Mouse (Mus musculus) MEL (cell line): ENCODE measurements around the gene Col9a1. TPM values are rescaled to one million over a fixed set of nuclear protein-coding genes. Genes with fewer than 3 reads are reported as not detected.

Experiments used
- DNase-seq: peaks from one replicate; pipeline ENCODE4 v3.0.0; 2011; ENCODE audit warnings: low read depth, low spot score
- H3K27ac ChIP-seq: 2 replicates; pipeline ENCODE4 v1.5.1; 2012; ENCODE audit warnings: low read depth, mild to moderate bottlenecking, control low read depth, low read length, moderate library complexity; ENCODE audit not compliant: control insufficient read depth
- H3K27me3 ChIP-seq, 2 experiments: fragments of 150-350 bp in 1 of 2; sonication (generic) in 1 of 2; 2 replicates each; pipeline ENCODE4 v1.6.1; 2012; ENCODE audit warnings: low read length in 2 of 2, mild to moderate bottlenecking in 2 of 2, improper control_type of control experiment in 1 of 2, moderate library complexity in 1 of 2; ENCODE audit not compliant: insufficient read depth in 2 of 2, control insufficient read depth in 1 of 2
- H3K36me3 ChIP-seq, 2 experiments: 2 replicates each; pipeline ENCODE4 v1.6.1; 2012 to 2014; ENCODE audit warnings: low read length in 2 of 2, improper control_type of control experiment in 1 of 2, inconsistent platforms in 1 of 2, mild to moderate bottlenecking in 1 of 2; ENCODE audit not compliant: insufficient read depth in 2 of 2, control insufficient read depth in 1 of 2
- H3K4me1 ChIP-seq, 2 experiments: fragments of 150-350 bp in 1 of 2; sonication (generic) in 1 of 2; 2 replicates each; pipeline ENCODE4 v1.6.1; 2012; ENCODE audit warnings: low read length in 2 of 2, improper control_type of control experiment in 1 of 2, mild to moderate bottlenecking in 1 of 2; ENCODE audit not compliant: insufficient read depth in 2 of 2, control insufficient read depth in 1 of 2
- H3K4me3 ChIP-seq, 2 experiments: fragments of 150-350 bp in 1 of 2; sonication (generic) in 1 of 2; 2 replicates each; pipeline ENCODE4 v1.5.1; 2012; ENCODE audit warnings: low read depth in 2 of 2, low read length in 2 of 2, mild to moderate bottlenecking in 2 of 2, moderate library complexity in 2 of 2, control low read depth in 1 of 2, improper control_type of control experiment in 1 of 2; ENCODE audit not compliant: control insufficient read depth in 1 of 2, insufficient read depth in 1 of 2
- H3K79me2 ChIP-seq: 2 replicates; pipeline ENCODE4 v1.6.1; 2012; ENCODE audit warnings: mild to moderate bottlenecking, low read length, moderate library complexity; ENCODE audit not compliant: control insufficient read depth, poor library complexity, insufficient read depth
- H3K9ac ChIP-seq: 2 replicates; pipeline ENCODE4 v1.6.1; 2012; ENCODE audit warnings: low read depth, mild to moderate bottlenecking, control low read depth, low read length, moderate library complexity; ENCODE audit not compliant: control insufficient read depth, poor library complexity, severe bottlenecking
- H3K9me3 ChIP-seq: fragments of 150-350 bp; sonication (generic); replicated peaks from 2 replicates; pipeline ENCODE4 v1.6.1; 2012; ENCODE audit warnings: mild to moderate bottlenecking, low read length, improper control_type of control experiment, moderate library complexity; ENCODE audit not compliant: insufficient read depth
- BHLHE40 ChIP-seq: IDR thresholded peaks from 2 replicates; pipeline ENCODE4 v1.6.1; 2012; ENCODE audit warnings: low read depth, mild to moderate bottlenecking, inconsistent platforms, low read length, improper control_type of control experiment, borderline replicate concordance
- ELF1 ChIP-seq: IDR thresholded peaks from 2 replicates; pipeline ENCODE4 v1.6.1; 2014; ENCODE audit warnings: low read depth, mild to moderate bottlenecking, inconsistent platforms, low read length, improper control_type of control experiment, moderate library complexity
- ETS1 ChIP-seq: IDR thresholded peaks from 2 replicates; pipeline ENCODE4 v1.6.1; 2012; ENCODE audit warnings: low read depth, mild to moderate bottlenecking, inconsistent platforms, low read length, improper control_type of control experiment, moderate library complexity
- GABPA ChIP-seq: IDR thresholded peaks from 2 replicates; pipeline ENCODE4 v1.6.1; 2012; ENCODE audit warnings: low read depth, mild to moderate bottlenecking, inconsistent platforms, low read length, improper control_type of control experiment, moderate library complexity
- HCFC1 ChIP-seq: IDR thresholded peaks from 2 replicates; pipeline ENCODE4 v1.6.1; 2012; ENCODE audit warnings: low read depth, mild to moderate bottlenecking, inconsistent platforms, low read length, improper control_type of control experiment, moderate library complexity
- KAT2A ChIP-seq: conservative IDR thresholded peaks from 2 replicates; pipeline ENCODE4 v1.6.1; 2012; ENCODE audit warnings: low read depth, low read length, improper control_type of control experiment, inconsistent platforms
- MAFK ChIP-seq: IDR thresholded peaks from 2 replicates; pipeline ENCODE4 v1.6.1; 2011; ENCODE audit warnings: low read depth, mild to moderate bottlenecking, low read length, improper control_type of control experiment, borderline replicate concordance
- MAZ ChIP-seq: IDR thresholded peaks from 2 replicates; pipeline ENCODE4 v1.6.1; 2012; ENCODE audit warnings: low read depth, mild to moderate bottlenecking, inconsistent platforms, low read length, improper control_type of control experiment
- MEF2A ChIP-seq: IDR thresholded peaks from 2 replicates; pipeline ENCODE4 v1.6.1; 2014; ENCODE audit warnings: low read depth, mild to moderate bottlenecking, inconsistent platforms, low read length, improper control_type of control experiment; ENCODE audit not compliant: poor library complexity, insufficient replicate concordance, severe bottlenecking; ENCODE audit errors: extremely low read depth
- MXI1 ChIP-seq: IDR thresholded peaks from 2 replicates; pipeline ENCODE4 v1.6.1; 2011; ENCODE audit warnings: mild to moderate bottlenecking, low read depth, low read length, improper control_type of control experiment
- POLR2AphosphoS2 ChIP-seq: IDR thresholded peaks from 2 replicates; pipeline ENCODE4 v1.6.1; 2011; ENCODE audit warnings: low read length, improper control_type of control experiment
- POLR2AphosphoS5 ChIP-seq: IDR thresholded peaks from 2 replicates; pipeline ENCODE4 v1.6.1; 2012; ENCODE audit warnings: low read depth, borderline replicate concordance, mild to moderate bottlenecking, inconsistent platforms, low read length, moderate library complexity, mixed read lengths
- RAD21 ChIP-seq: IDR thresholded peaks from 2 replicates; pipeline ENCODE4 v1.6.1; 2011; ENCODE audit warnings: mild to moderate bottlenecking, low read depth, low read length, improper control_type of control experiment
- SMC3 ChIP-seq: IDR thresholded peaks from 2 replicates; pipeline ENCODE4 v1.6.1; 2011; ENCODE audit warnings: low read depth, low read length, improper control_type of control experiment
- TAL1 ChIP-seq: IDR thresholded peaks from 2 replicates; pipeline ENCODE4 v1.6.1; 2012; ENCODE audit warnings: mild to moderate bottlenecking, inconsistent platforms, low read length, moderate library complexity, mixed read lengths
- TBP ChIP-seq: IDR thresholded peaks from 2 replicates; pipeline ENCODE4 v1.8.0; 2011; ENCODE audit warnings: low read depth, low read length, improper control_type of control experiment
- TCF12 ChIP-seq: IDR thresholded peaks from 2 replicates; pipeline ENCODE4 v1.6.1; 2014; ENCODE audit warnings: low read depth, mild to moderate bottlenecking, inconsistent platforms, low read length, improper control_type of control experiment, moderate library complexity
- USF1 ChIP-seq: IDR thresholded peaks from 2 replicates; pipeline ENCODE4 v1.6.1; 2014; ENCODE audit warnings: low read depth, mild to moderate bottlenecking, inconsistent platforms, low read length, improper control_type of control experiment, moderate library complexity
- ZKSCAN1 ChIP-seq: IDR thresholded peaks from 2 replicates; pipeline ENCODE4 v1.6.1; 2012; ENCODE audit warnings: low read depth, mild to moderate bottlenecking, inconsistent platforms, low read length, improper control_type of control experiment, moderate library complexity
- polyA plus RNA-seq, 2 experiments: library from polyadenylated mRNA; stranded (reverse) in 1 of 2; unstranded in 1 of 2; fragments of >175 nt in 1 of 2; fragments of >200 nt in 1 of 2; gene quantifications; 2 replicates each; pipeline versions ENCODE4 v1.2.1 to v1.2.4; 2012; ENCODE audit warnings: low replicate concordance in 2 of 2, low read depth in 1 of 2; ENCODE audit not compliant: insufficient read length in 2 of 2, insufficient read depth in 1 of 2, missing spikeins in 1 of 2
- total RNA-seq: library from RNA; depleted of rRNA; stranded (reverse); fragments of 300-350 nt; gene quantifications from 2 replicates; pipeline ENCODE4 v1.2.3, GENCODE M21; 2012

The Col9a1 gene
- total and polyA plus RNA-seq, 3 experiments = not detected

DNA sequence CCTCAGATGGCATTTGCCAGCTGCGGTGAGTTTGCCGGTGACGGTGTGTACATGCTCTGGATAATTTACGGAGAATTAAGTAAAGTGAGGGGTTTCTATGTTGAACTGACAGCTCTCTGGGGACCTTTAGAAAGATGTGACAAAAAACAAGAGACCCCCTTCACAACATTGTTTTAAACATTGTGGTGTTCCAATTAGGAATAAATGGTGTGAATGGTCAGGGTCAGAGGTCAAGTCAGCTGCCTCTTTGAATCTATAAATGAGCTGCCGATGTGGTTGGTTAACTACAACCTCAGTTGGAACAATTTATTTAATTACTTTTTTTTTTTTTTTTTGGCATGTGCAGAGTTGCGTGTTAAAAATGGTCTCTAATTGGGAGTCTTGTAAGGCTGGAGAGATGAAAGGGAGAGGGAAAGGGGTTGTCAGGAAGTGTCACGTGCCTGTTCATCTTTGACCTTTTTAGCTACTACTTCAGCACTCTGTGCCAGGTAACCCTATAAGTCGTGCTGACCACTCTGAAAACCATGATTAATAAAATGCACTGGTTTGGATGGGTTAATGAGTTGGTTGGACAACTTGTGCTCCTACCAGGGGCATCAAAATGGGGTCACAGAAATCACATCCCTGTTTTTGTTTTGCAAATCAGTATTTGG is 62.8 kb downstream of the Col9a1 start:
- no peaks in the 10 kb centered on the region for H3K36me3 ChIP-seq
- DNase-seq = no peak
- no peak overlapping the region for H3K4me3 ChIP-seq
- no peaks in the 10 kb centered on the region for H3K4me1 ChIP-seq
- H3K27ac ChIP-seq = no peak overlapping the region
- H3K27me3 ChIP-seq = no peaks in the 10 kb centered on the region; a peak in 1 of 4 replicates
- no peaks in the 10 kb centered on the region for H3K9me3 ChIP-seq
- no peak overlapping the region for H3K9ac ChIP-seq
- TF ChIP-seq KAT2A (no peak), ZKSCAN1 (no peak), POLR2AphosphoS2 (no peak), TAL1 (no peak), SMC3 (no peak), TCF12 (no peak), ELF1 (no peak), MAFK (no peak), GABPA (no peak), HCFC1 (no peak), MAZ (no peak), TBP (no peak), USF1 (no peak), POLR2AphosphoS5 (no peak), MXI1 (no peak), ETS1 (no peak), MEF2A (no peak)
- no peaks in the 10 kb centered on the region for H3K79me2 ChIP-seq

DNA sequence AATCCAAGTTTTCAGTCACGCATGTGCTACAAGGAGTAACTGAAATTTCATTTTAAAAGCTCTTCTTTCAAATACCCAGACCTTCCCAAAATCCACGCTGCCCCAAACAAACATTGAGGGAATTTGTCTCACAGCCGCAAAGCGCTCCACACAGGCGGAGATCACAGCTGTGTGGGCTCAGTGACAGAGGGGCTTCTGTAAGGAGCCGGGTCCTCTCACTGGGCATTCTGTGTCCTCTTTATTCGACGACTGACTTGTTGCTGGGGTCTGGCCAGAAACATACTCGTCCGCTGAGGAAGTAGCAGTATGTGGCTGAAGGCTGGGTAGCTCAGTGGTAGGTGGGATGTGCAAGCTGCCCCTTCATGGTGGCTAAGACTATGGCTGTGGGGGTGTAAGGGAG is 67.5 kb downstream of the Col9a1 start:
- H3K36me3 ChIP-seq = no peaks in the 10 kb centered on the region
- no peak overlapping the region for H3K27ac ChIP-seq
- H3K9me3 ChIP-seq = no peaks in the 10 kb centered on the region
- H3K27me3 ChIP-seq = no peaks in the 10 kb centered on the region; a peak in 1 of 4 replicates
- no peak for DNase-seq
- H3K4me1 ChIP-seq = no peaks in the 10 kb centered on the region
- H3K9ac ChIP-seq = no peak overlapping the region
- TF ChIP-seq SMC3 = no peak
- TF ChIP-seq BHLHE40 = no peak
- TF ChIP-seq RAD21 = no peak
- TF ChIP-seq, all 39 proteins: peak for 0
- Histone ChIP-seq H3K79me2 (no peaks in the 10 kb centered on the region), H3K4me3 (no peak overlapping the region)
